Mouse (Mus musculus) adrenal gland, adult 8-10 months (tissue): ENCODE data around the gene Tctex1d4. TPM values are rescaled to one million over a fixed set of nuclear protein-coding genes. Genes with fewer than 3 reads are reported as not detected.

Source experiments
- DNase-seq: peaks from one replicate; pipeline ENCODE4 v3.0.0; 2022
- microRNA-seq, 2 experiments: library from miRNA; unstranded; fragments of <30 nt; microRNA quantifications; one replicate each; pipeline ENCODE4 v1.2.0; 2022
- total RNA-seq, 4 experiments: library from RNA; stranded (reverse); gene quantifications; 2 replicates each; pipeline ENCODE4 v1.2.4; 2022

The Tctex1d4 gene
- total RNA-seq, 4 experiments from 2014 or later = not detected

DNA sequence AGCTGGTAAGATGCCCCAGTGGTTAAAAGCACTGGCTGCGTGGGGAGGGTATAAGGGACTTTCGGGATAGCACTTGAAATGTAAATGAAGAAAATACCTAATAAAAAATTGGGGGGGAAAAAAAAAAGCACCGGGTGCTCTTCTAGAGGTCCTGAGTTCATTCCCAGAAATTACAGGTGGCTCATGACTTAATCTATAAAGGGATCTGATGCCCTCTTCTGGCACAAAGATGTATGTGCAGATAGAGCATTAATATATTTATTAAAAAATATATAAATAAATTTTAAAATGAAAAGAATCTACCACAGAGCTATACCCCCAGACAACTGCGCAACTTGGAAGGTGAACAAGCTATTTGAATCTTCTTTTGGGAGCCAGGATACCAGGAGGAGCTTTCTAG lies 14.0 kb downstream of the Tctex1d4 start:
- DNase-seq = no peak

DNA sequence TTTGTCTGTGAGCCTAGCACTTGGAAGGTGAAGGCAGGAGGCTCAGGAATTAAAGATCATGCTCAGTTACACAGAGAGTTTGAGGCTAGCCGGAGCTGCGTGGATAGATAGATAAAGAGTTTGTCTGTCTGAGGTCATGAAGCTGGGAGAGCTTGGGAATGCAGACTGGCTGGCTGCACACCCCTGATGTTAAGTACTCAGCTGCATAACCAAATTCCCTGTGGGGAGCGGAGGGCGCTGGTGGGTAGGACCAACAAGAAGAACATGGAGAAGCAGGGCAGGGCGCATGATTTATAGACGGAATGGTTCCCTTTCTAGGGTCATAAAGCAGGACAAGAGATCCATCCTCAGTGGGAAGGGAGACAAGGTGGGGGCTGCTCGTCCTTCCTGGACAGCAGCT lies 16.4 kb downstream of the Tctex1d4 start:
- no peak for DNase-seq

DNA sequence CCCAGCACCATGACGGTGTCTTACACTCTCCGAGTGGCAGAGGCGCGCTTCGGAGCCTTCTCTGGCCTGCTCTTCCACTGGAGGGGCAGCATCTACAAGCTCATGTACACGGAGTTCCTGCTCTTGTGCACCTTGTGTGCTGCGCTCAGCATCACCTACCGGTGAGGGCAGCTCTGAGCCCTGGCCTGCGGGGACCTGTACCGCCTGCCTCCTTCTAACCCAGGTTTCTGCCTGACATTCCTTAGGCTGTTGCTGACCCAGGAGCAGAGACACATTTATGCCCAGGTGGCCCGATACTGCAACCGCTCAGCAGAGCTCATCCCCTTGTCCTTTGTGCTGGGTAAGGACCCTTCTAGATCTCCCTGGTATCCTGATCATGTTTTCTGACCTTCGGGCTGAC lies 18.7 kb downstream of the Tctex1d4 start:
- DNase-seq = no peak

DNA sequence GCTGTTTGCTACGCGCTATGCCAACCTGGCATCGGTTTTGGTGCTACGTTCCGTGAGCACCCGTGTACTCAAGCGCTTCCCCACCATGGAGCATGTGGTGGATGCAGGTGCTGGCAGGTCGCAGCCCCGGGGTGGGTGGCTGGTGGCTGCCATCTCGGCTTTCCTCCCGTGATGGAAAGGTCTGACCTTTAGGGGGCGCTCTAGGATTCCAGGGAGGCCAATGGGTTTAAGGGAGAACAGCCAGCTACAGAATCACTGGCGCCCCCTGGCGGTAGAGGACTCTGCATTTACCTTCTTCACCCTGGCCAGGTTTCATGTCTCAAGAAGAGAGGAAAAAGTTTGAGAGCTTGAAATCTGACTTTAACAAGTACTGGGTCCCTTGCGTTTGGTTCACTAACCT lies 19.6 kb downstream of the Tctex1d4 start:
- DNase-seq = peak; percentile 82

DNA sequence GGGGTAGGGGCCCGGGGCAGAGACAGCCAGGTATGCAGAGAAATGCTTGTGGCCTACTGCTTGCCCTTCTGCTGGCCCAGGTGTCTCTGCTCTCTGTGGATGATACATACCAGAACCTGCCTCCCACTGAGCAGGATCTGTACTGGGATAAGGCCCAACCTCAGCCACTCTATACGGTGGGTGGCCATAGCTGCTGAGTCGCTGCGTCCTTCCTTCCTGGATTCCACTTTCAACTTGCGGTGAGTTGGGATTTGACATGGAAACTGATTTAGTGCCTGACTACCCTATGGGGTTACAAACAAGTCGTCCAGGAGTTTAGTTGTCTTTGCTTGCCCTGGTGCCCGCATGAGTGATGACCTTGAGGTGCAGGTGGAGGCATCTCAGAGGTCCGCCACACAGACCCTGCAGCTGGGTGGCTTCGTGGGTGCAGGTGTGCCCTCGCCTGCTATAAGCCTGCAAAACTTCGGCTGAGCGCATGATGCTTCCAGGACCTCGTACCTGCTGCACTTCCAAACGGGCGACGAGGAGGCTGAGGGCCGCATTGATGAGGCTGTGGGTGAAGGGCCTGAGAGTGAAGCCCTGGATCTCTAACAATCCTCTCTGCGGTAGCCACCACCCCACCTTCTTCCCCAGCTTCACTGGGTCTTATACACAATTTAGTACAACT lies 21.6 kb downstream of the Tctex1d4 start:
- DNase-seq = no peak

DNA sequence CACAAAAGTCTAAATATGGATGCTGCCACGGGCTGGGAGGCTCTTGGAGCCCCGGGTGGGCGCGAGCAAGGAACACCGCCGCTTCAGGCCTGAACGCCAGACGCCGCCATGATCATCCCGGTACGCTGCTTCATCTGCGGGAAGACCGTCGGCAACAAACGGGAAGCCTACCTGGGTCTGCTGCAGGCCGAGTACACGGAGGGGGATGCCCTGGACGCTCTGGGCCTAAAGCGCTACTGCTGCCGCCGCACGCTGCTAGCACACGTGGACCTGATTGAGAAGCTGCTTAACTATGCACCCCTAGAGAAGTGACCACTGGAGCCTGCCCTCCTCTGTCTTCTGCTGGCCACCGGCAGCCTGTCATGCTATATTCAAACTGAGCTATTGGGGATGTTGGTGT lies 22.2 kb downstream of the Tctex1d4 start:
- no peak for DNase-seq

DNA sequence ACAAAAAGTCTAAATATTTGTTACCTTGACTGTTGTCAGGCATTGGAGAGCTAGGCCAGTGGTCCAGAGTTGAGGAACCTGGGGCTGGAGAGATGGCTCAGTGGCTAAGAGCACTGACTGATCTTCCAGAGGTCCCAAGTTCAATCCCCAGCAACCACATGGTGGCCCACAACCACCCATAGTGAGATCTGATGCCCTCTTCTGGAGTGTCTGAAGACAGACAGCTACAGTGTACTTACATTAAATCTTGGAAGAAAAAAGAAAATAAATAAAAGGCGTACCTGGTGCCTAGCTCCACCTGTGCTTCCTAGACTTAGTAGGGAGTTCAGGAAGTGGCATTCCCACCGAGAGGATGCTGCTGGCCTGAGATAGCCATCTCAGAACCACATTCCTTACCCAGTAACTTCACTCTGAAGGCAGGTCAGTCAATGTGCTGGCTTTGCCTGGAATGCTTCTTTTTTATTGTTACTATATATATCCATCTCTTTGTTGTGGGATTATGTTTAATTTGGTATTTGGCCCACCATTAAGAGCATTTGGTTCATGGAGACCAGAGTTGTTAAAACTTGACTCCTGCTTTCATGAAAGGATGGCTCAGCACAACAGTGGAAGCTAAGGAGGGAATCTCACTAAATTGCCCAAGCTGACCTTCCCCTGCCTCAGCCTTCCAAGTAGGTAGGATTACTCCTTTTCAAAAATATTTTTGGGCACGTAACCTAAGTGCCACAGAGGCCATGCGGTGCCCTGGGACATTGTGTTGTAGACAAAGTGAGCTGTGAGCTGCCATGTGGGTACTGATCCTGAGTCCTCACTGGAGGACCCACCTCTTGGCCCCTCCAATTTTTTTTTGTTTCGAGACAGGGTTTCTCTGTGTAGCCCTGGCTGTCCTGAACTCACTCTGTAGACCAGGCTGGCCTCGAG lies 23.0 kb downstream of the Tctex1d4 start:
- DNase-seq = no peak

DNA sequence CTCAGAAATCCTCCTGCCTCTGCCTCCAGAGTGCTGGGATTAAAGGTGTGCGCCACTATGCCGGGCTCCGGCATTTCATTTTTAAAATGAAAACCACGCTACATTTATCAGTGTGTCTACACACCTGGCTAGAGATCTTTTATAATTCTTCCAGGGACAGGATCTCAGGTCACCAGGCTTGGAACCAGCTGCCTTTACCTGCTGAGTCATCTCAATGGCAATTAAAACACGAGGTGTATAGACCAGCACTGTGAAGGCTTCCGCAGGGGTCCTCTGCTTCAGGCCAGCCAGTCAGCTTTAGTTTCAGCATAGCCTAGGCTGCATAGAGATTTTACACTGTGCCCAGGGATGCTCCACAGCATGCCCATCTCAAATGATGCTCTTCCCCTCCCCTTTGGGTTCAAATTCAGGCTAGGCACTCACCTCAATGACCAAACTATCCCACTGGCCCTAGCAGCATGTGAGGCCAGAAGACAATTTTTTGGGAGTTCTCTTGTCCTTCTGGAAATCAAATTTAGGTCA lies 23.7 kb downstream of the Tctex1d4 start:
- no peak for DNase-seq

DNA sequence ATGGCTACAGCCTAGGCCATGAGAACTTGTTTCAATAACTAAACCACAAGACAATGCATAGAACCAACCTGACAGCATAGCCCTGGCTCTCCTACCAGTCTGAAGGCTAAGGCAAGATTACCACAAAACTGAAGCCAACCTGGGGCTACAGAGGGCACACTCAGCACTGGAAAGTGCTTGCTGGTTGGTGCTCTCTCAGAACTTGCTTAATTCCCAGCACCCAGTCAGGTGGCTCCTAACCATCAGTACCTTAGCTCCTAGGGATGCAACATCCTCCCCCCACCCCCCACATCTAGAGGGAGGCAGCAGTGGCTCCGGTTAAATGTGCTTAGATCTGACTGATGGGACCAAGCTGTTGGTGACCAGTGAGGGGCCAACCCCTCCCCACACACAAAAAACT lies 24.8 kb downstream of the Tctex1d4 start:
- no peak for DNase-seq

DNA sequence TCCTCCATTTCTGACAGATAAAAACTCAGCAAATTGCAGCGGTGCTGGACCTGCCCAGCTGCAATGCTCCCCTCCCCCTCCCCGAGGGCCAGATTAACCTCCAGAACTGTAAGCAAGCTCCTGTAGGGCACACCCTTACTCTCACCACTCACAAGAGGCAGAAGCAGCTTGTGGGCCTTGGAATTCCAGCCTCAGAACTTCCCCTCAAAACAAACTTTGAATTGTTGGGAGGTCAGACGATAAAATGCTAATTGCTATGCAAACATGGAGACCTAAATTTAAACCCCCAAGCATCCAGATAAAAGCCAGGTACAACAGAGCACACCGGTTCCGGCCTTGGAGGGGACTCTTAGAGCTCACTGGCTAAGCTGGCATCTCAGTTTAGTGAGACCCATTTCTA lies 26.1 kb downstream of the Tctex1d4 start:
- no peak for DNase-seq

DNA sequence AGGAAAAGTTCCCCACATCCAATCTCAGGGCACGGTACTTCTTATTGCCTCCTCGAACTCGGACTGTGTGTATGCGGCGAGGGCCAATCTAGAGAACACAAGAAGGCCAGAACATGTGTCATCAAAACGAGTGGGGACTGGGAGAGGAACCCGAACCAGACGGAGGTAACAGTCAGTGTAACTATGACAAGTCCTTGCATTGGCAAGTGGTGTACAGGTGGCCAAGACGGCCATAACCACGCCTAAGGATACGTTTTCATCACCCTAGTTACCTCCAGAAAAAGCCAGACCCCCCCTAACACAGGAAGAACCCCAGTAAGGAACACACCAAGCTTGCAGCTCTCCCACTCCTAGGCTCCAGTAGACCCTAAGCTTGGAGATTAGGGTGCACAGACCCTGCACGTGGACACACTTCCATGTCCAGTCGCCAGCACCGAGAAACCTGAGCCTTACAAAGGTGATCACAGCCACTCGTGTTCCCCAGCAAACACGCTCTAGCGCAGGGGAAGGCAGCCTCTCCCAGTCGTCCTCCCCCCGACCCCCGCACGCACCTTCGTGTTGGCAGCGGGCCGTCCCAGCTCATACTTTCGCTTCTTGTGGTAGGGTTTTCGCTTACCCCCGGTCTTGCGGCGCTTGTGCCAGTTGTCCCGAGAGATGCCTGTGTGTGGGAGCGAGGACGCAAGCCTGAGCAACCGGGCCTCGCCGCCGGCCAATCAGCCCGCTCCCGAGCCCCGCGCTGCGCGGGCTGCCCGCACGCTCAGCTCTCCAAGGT lies 28.6 kb downstream of the Tctex1d4 start:
- DNase-seq = no peak

DNA sequence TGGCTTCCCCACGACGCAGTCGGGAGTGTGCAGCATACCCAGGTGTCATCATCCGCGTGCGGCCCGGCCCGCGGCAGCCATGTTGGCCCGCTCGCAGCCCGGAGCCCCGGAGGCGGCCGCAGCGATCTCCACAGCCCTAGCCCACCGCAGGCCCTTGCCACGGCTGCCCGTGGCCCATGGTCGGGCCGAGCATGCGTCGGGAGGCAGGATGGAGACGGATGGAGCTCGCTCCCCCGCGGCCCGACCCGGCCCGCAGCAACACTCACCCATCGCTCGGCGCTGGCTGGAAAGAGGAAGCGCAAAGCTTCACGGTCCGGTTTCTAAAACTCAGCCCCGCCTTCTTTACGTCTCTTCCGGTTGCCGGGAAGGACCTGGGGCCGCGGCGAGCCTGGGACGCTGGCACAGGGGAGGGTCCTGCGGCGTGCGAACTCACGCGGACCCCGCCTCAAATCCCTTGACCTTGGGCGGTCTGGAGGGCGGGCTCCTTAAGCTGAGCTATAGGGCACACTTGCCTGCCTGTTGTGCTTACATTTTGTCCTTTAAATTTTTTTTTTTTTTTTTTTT lies 29.3 kb downstream of the Tctex1d4 start, which contains the start of gene Rps8:
Gene Rps8 (minus strand): TSS at position 452 of the 564 bp plus-strand sequence.
- peak; percentile 85 for DNase-seq

DNA sequence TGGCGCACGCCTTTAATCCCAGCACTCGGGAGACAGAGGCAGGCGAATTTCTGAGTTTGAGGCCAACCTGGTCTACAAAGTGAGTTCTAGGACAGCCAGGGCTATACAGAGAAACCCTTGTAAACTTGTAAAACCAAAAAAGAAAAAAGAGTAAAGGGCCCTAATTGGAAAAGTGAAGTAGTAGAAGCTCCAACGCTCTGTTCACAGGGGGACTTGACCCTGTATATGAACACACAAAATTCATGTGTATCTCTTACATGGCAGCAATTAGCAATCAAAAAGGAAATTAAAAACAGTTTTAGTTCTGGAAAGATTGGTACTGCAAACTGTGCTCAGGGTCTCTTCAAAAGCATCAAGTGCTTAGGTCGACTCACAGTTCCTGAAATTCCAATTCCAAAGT lies 29.8 kb downstream of the Tctex1d4 start:
- DNase-seq = no peak

DNA sequence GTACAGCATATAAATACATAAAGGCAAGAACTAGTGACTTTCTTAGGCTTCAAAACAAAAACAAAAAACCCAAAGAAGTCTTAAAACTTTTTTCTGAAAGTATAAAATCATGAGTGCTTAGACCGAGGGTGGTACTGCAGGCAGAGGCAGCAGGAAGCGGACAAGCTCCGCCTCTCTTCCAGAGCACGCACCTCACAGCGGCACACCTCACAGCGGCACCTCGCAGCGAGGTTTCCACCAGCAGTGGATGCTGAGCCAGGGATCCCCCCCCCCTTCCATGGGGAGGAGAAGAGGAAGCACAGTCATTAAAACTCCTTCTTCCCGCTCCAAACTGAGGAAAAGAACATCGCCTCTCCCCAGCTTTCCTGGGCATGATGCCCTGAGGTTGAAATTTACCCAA lies 33.1 kb downstream of the Tctex1d4 start:
- DNase-seq = no peak

DNA sequence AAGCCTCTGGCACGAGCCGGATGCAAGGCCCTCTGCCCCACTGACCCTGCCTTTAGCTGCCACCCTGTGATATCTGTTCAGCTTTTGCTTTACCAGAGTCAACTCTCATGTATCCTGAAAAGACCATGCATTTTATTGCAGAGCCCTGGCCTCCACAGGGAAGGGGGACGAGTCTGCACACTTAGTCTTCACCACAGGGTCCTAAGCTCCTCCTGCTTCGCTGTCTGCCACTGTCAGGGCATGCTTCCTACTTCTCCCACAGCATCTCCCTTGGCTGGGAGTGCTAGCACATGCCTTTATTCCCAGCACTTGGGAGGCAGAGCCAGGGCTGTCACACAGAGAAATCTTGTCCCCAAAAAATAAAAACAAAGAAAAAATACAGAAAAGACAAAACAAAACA lies 34.6 kb downstream of the Tctex1d4 start:
- no peak for DNase-seq

DNA sequence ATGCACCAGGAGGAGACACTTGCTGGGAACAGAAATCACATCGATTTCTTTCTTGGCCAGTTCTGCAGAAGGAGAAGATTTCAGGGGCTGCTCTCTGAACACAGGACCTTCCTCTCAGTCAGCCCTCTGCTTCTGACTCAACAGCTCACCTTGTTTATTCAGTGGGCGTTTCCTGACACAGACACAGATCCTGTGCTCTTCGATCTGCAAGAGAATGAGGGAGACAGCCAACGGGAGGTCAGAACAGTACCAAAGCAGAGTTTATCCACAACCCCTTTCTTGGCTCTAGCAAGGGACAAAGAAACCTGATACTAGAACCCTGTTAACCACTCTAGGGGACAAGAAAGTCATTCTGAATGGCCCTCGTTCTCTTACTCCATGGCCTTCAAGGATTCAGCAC lies 43.3 kb downstream of the Tctex1d4 start:
- no peak for DNase-seq

Small RNAs within 50 kb of the gene (microRNA-seq; reads per million reads assigned to microRNA genes)
- gene Gm22398 = 0 reads per million in 2 experiments

Other genes with a start within 250 kb of the Tctex1d4 start
- 1 to 10 TPM; 4.9 to 7.2 (median 5.6) TPM for gene Zswim5, start 249.4 kb upstream of the Tctex1d4 start, total RNA-seq
- gene Urod, start 132.4 kb upstream of the Tctex1d4 start, total RNA-seq = 100 to 1,000 TPM; 123 to 137 (median 128) TPM
- 10 to 100 TPM; 29.5 to 41.4 (median 34.6) TPM for gene Hectd3, start 131.5 kb upstream of the Tctex1d4 start, total RNA-seq
- gene Eif2b3, start 107.4 kb upstream of the Tctex1d4 start, total RNA-seq = 10 to 100 TPM; 32.2 to 40.2 (median 33.8) TPM
- gene Ptch2, start 30.7 kb upstream of the Tctex1d4 start, total RNA-seq = 1 to 10 TPM; 3.8 to 9.0 (median 8.3) TPM
- 10 to 100 TPM in 1 of 4 experiments, 1 to 10 TPM in 3; 6.6 to 11.4 (median 9.1) TPM for gene Btbd19, start 1.1 kb upstream of the Tctex1d4 start, total RNA-seq
- gene Plk3, start 7.2 kb downstream of the Tctex1d4 start, total RNA-seq = 10 to 100 TPM in 1 of 4 experiments, 1 to 10 TPM in 3; 4.5 to 18.0 (median 5.8) TPM
- gene Rps8, start 29.4 kb downstream of the Tctex1d4 start, total RNA-seq = 1,000 to 10,000 TPM in 2 of 4 experiments, 100 to 1,000 TPM in 2; 974 to 1,059 (median 1,012) TPM
- 1 to 10 TPM in 1 of 4 experiments, under 1 TPM in 3; 0.87 to 1.1 (median 0.93) TPM for gene Kif2c, start 55.8 kb downstream of the Tctex1d4 start, total RNA-seq
- 100 to 1,000 TPM in 1 of 4 experiments, 10 to 100 TPM in 3; 52.4 to 103 (median 74.9) TPM for gene Tmem53, start 125.2 kb downstream of the Tctex1d4 start, total RNA-seq
- 1 to 10 TPM; 2.6 to 3.7 (median 3.0) TPM for gene Armh1, start 125.3 kb downstream of the Tctex1d4 start, total RNA-seq